Mouse (Mus musculus) CH12.LX (cell line): ENCODE measurements at regions not wholly inside any gene's neighbourhood (a gene's known extent, or its start where the extent isn't known, plus 50 kb on each side); places are given as distances from the start of the nearest gene placed in this dataset.

ENCODE experiments used
- CTCF ChIP-seq, 2 experiments: IDR thresholded peaks in 1 of 2; conservative IDR thresholded peaks in 1 of 2; 2 replicates each; pipeline ENCODE4 v1.5.1; 2011 to 2012; ENCODE audit warnings: low read depth in 2 of 2, low read length in 2 of 2, improper control_type of control experiment in 1 of 2, inconsistent platforms in 1 of 2, mild to moderate bottlenecking in 1 of 2, moderate library complexity in 1 of 2
- E2F4 ChIP-seq: IDR thresholded peaks from 2 replicates; pipeline ENCODE4 v1.6.1; 2011; ENCODE audit warnings: low read depth, low read length, improper control_type of control experiment; ENCODE audit not compliant: insufficient replicate concordance
- EP300 ChIP-seq: IDR thresholded peaks from 2 replicates; pipeline ENCODE4 v1.6.1; 2011; ENCODE audit warnings: low read length, improper control_type of control experiment
- MAZ ChIP-seq: IDR thresholded peaks from 2 replicates; pipeline ENCODE4 v1.6.1; 2012; ENCODE audit warnings: low read depth, mild to moderate bottlenecking, inconsistent platforms, low read length, improper control_type of control experiment, moderate library complexity
- MXI1 ChIP-seq: IDR thresholded peaks from 2 replicates; pipeline ENCODE4 v1.6.1; 2011; ENCODE audit warnings: mild to moderate bottlenecking, low read depth, low read length, improper control_type of control experiment
- TBP ChIP-seq: conservative IDR thresholded peaks from 2 replicates; pipeline ENCODE4 v1.6.1; 2011; ENCODE audit warnings: low read depth, low read length, improper control_type of control experiment
- USF1 ChIP-seq: IDR thresholded peaks from 2 replicates; pipeline ENCODE4 v1.6.1; 2014; ENCODE audit warnings: low read depth, mild to moderate bottlenecking, inconsistent platforms, low read length, improper control_type of control experiment
- USF2 ChIP-seq: conservative IDR thresholded peaks from 2 replicates; pipeline ENCODE4 v1.6.1; 2011; ENCODE audit warnings: low read depth, low read length, improper control_type of control experiment

GRCm38 (mm10) chr17:48770099-48770498, 162.1 kb upstream of the Lrfn2 start:
- TF ChIP-seq E2F4: no peak
- no peak for TF ChIP-seq CTCF (conservative IDR thresholded peaks at IDR 0.05 in 1 of 2, IDR thresholded peaks at IDR 0.05 in 1 of 2; ENCODE audit: low read depth in 2 of 2, low read length in 2 of 2)
- TF ChIP-seq TBP: no peak
- TF ChIP-seq MAZ: no peak
- no peak for TF ChIP-seq USF2
- TF ChIP-seq USF1: no peak
- no peak for TF ChIP-seq EP300
- no peak for TF ChIP-seq MXI1
